Mouse (Mus musculus) neural tube, embryonic 10.5 days (tissue): ENCODE measurements around the gene Ttc17.
A peak's percentile ranks its signal among the peaks of the same experiment; 100 is the strongest.

Experiments
- DNase-seq: peaks from one replicate; pipeline ENCODE4 v3.0.0-alpha.2; 2017; ENCODE audit warnings: low spot score; ENCODE audit errors: extremely low spot score

Gene Ttc17

GRCm38 (mm10) chr2:94262917-94263529 is 143.5 kb downstream of the Ttc17 start:
- DNase-seq, result peak; percentile 35

GRCm38 (mm10) chr2:94254102-94254501 is 152.4 kb downstream of the Ttc17 start:
- no peak for DNase-seq
